Mouse (Mus musculus) liver, embryonic 15.5 days (tissue): ENCODE data around the gene Ftl1. TPM values are rescaled to one million over a fixed set of nuclear protein-coding genes. Genes with fewer than 3 reads are reported as not detected.

Experiments
- ATAC-seq: fragments of 200-750 bp; cut with Nextera tagmentation; 2 replicates; pipeline ENCODE4 v1.8.0; 2017; ENCODE audit warnings: moderate number of reproducible peaks, mild to moderate bottlenecking, moderate library complexity; ENCODE audit not compliant: insufficient read depth
- H3K27ac ChIP-seq: fragments of 300-500 bp; sonication (generic); replicated peaks from 2 replicates; pipeline ENCODE4 v1.5.1; 2015; ENCODE audit warnings: mild to moderate bottlenecking, inconsistent platforms
- H3K27me3 ChIP-seq: fragments of 300-500 bp; sonication (generic); 2 replicates; pipeline ENCODE4 v1.6.1; 2015; ENCODE audit warnings: mild to moderate bottlenecking, inconsistent platforms
- H3K36me3 ChIP-seq: fragments of 300-500 bp; sonication (generic); replicated peaks from 2 replicates; pipeline ENCODE4 v1.6.1; 2015; ENCODE audit warnings: moderate library complexity, mild to moderate bottlenecking, inconsistent platforms
- H3K4me1 ChIP-seq: fragments of 300-500 bp; sonication (generic); replicated peaks from 2 replicates; pipeline ENCODE4 v1.6.1; 2015; ENCODE audit warnings: inconsistent platforms
- H3K4me2 ChIP-seq: fragments of 300-500 bp; sonication (generic); 2 replicates; pipeline ENCODE4 v1.6.1; 2015; ENCODE audit warnings: moderate library complexity, mild to moderate bottlenecking, inconsistent platforms
- H3K4me3 ChIP-seq: fragments of 300-500 bp; sonication (generic); replicated peaks from 2 replicates; pipeline ENCODE4 v1.5.1; 2015; ENCODE audit warnings: mild to moderate bottlenecking, inconsistent platforms
- H3K9ac ChIP-seq: fragments of 300-500 bp; sonication (generic); 2 replicates; pipeline ENCODE4 v1.6.1; 2015; ENCODE audit warnings: moderate library complexity, mild to moderate bottlenecking, inconsistent platforms
- H3K9me3 ChIP-seq: fragments of 300-500 bp; sonication (generic); replicated peaks from 2 replicates; pipeline ENCODE4 v1.6.1; 2016; ENCODE audit warnings: inconsistent platforms
- WGBS: fragments of 180-500 bp; shearing (Covaris S2); methylation state at CpG from one replicate; pipeline ENCODE4 v1.1.7; 2015; ENCODE audit warnings: mixed read lengths; ENCODE audit not compliant: insufficient replicate concordance; 5-methylcytosine and 5-hydroxymethylcytosine counted together
- microRNA-seq: library from miRNA; unstranded; fragments of <30 nt; microRNA quantifications from one replicate; pipeline ENCODE4, GENCODE M21; 2016
- polyA plus RNA-seq: library from polyadenylated mRNA; unstranded; fragments of >200 nt; fragmentation: Nextera tagmentation; extraction: Ambion mirVana; gene quantifications from 2 replicates; pipeline ENCODE4 v1.2.1, GENCODE M21; 2015

Ftl1 gene
- polyA plus RNA-seq, 1 experiment from 2014 or later = 6,104 TPM

DNA sequence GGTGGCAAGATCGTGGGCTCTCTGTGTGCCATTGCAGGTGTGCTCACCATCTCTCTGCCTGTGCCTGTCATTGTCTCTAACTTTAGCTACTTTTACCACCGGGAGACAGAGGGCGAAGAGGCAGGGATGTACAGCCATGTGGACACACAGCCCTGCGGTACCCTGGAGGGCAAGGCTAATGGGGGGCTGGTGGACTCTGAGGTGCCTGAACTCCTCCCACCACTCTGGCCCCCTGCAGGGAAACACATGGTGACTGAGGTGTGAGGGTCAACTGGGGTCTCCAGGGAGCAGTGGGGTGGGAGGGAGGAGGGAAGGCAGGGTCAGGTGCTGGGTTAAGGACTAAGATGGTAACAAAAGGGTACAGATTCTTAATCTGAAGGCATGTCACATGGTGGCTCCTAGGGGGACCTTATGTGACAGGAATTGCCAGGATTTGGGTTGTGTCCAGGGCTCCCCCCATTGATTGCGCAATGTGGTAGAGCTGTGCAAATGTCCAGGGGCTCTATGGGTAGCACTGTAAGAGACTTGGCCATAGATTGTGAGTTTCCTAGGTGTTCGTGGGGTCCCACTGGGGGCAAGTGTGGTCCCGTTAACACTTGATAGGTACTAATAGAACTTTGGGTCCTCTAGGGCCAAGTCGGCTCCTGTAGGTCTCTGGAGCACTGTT, 50.1 kb downstream of the Ftl1 start:
- no peak overlapping the region for H3K4me2 ChIP-seq
- 68% methylated on average over 8 of the region's 8 CpGs for WGBS
- ATAC-seq = no peak

DNA sequence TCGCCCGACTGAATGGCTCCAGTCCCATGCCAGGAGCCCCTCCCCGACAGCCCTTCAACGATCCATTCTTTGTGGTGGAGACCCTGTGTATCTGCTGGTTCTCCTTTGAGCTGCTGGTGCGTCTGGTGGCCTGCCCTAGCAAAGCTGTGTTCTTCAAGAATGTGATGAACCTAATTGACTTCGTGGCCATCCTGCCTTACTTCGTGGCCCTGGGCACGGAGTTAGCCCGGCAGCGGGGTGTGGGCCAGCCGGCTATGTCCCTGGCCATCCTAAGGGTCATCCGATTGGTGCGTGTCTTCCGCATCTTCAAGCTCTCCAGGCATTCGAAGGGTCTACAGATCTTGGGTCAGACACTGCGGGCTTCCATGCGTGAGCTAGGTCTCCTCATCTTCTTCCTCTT, 50.7 kb downstream of the Ftl1 start:
- no peak overlapping the region for H3K9ac ChIP-seq
- H3K4me2 ChIP-seq = no peak overlapping the region
- H3K9me3 ChIP-seq = no peaks in the 10 kb centered on the region
- H3K27me3 ChIP-seq = peaks cover 96% of the 10 kb centered on the region
- no peaks in the 10 kb centered on the region for H3K36me3 ChIP-seq
- H3K4me1 ChIP-seq = peaks cover 27% of the 10 kb centered on the region
- no peak overlapping the region for H3K27ac ChIP-seq
- no peak for ATAC-seq
- H3K4me3 ChIP-seq = no peak overlapping the region
- 75% methylated on average over 17 of the region's 17 CpGs for WGBS

More for the DNA sequence above, 50.1 kb downstream of the Ftl1 start:
- Histone ChIP-seq H3K27ac (no peak overlapping the region), H3K9me3 (no peaks in the 10 kb centered on the region), H3K36me3 (no peaks in the 10 kb centered on the region), H3K4me3 (no peak overlapping the region), H3K27me3 (peaks cover 100% of the 10 kb centered on the region), H3K9ac (no peak overlapping the region), H3K4me1 (peaks cover 33% of the 10 kb centered on the region)

DNA sequence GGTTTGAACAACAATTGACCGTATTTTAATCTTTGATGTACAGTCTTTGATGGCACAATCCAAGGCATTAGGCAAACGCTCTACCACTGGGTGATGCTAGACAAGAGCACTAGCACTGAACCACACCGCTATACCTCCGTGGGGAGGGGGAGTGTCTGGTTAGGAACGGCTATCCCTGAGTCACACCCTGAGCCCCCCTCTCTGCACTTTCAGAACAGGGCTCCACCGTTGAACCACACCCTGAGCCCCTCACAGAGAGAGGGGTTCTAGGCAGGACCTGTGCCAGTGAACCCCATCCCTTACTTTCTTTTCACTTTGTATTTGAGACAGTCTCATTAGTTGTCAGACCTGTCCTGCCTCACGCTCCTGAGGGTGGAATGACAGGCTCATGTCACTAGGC, 51.3 kb downstream of the Ftl1 start:
- Histone ChIP-seq H3K27ac (no peak overlapping the region), H3K4me3 (no peak overlapping the region), H3K9ac (no peak overlapping the region), H3K9me3 (no peaks in the 10 kb centered on the region), H3K4me1 (peaks cover 22% of the 10 kb centered on the region), H3K4me2 (no peak overlapping the region), H3K27me3 (peaks cover 91% of the 10 kb centered on the region), H3K36me3 (no peaks in the 10 kb centered on the region)
- 52% methylated on average over 7 of the region's 7 CpGs for WGBS
- no peak for ATAC-seq

Small RNA genes within 50 kb of the gene (microRNA-seq; reads per million reads assigned to microRNA genes)
- gene Gm22133 = 0.76 reads per million

Other genes starting within 250 kb of the Ftl1 start
- gene Dkkl1, start 247.7 kb downstream of the Ftl1 start, polyA plus RNA-seq = 2.0 and 2.4 TPM in 2 replicates
- gene Tead2, start 244.1 kb downstream of the Ftl1 start, polyA plus RNA-seq = 6.6 and 7.0 TPM in 2 replicates
- gene Cd37, start 220.8 kb downstream of the Ftl1 start, polyA plus RNA-seq = 15.1 and 16.7 TPM in 2 replicates
- gene Slc6a16, start 218.8 kb downstream of the Ftl1 start, polyA plus RNA-seq = not detected in 2 replicates
- gene Slc6a21, start 182.4 kb downstream of the Ftl1 start, polyA plus RNA-seq = not detected in 2 replicates
- gene Trpm4, start 126.1 kb downstream of the Ftl1 start, polyA plus RNA-seq = 1.3 and 1.5 TPM in 2 replicates
- gene Hrc, start 124.6 kb downstream of the Ftl1 start, polyA plus RNA-seq = 0.31 and 0.54 TPM in 2 replicates
- 0.09 and 0.14 TPM in 2 replicates for gene Ppfia3, start 92.9 kb downstream of the Ftl1 start, polyA plus RNA-seq
- not detected in 2 replicates for gene Lin7b, start 89.3 kb downstream of the Ftl1 start, polyA plus RNA-seq
- gene Snrnp70, start 64.1 kb downstream of the Ftl1 start, polyA plus RNA-seq = 77.8 and 86.3 TPM in 2 replicates
- gene Kcna7, start 54.2 kb downstream of the Ftl1 start, polyA plus RNA-seq = not detected in 2 replicates
- gene Ntf5, start 46.2 kb downstream of the Ftl1 start, polyA plus RNA-seq = 0.22 and 0.24 TPM in 2 replicates
- not detected in 2 replicates for gene Lhb, start 39.1 kb downstream of the Ftl1 start, polyA plus RNA-seq
- 6.8 and 7.7 TPM in 2 replicates for gene Gys1, start 25.0 kb downstream of the Ftl1 start, polyA plus RNA-seq
- 67.1 and 74.2 TPM in 2 replicates for gene Ruvbl2, start 21.8 kb downstream of the Ftl1 start, polyA plus RNA-seq
- 70.3 and 71.4 TPM in 2 replicates for gene Bax, start 7.0 kb upstream of the Ftl1 start, polyA plus RNA-seq
- gene Tulp2, start 22.0 kb upstream of the Ftl1 start, polyA plus RNA-seq = 0.58 and 0.62 TPM in 2 replicates
- not detected in 2 replicates for gene Gm45808, start 26.9 kb upstream of the Ftl1 start, polyA plus RNA-seq
- gene Dhdh, start 28.9 kb upstream of the Ftl1 start, polyA plus RNA-seq = 2.4 and 2.5 TPM in 2 replicates
- gene Nucb1, start 50.5 kb upstream of the Ftl1 start, polyA plus RNA-seq = 118 and 131 TPM in 2 replicates
- 280 and 325 TPM in 2 replicates for gene Ppp1r15a, start 66.4 kb upstream of the Ftl1 start, polyA plus RNA-seq
- gene Plekha4, start 66.4 kb upstream of the Ftl1 start, polyA plus RNA-seq = 0.66 and 0.75 TPM in 2 replicates
- gene Hsd17b14, start 95.0 kb upstream of the Ftl1 start, polyA plus RNA-seq = 1.9 and 2.2 TPM in 2 replicates
- gene Bcat2, start 110.3 kb upstream of the Ftl1 start, polyA plus RNA-seq = 46.3 and 48.5 TPM in 2 replicates
- not detected in 2 replicates for gene Fgf21, start 155.6 kb upstream of the Ftl1 start, polyA plus RNA-seq
- gene Fut1, start 157.4 kb upstream of the Ftl1 start, polyA plus RNA-seq = not detected in 2 replicates
- 0.06 and 0.10 TPM in 2 replicates for gene Izumo1, start 161.9 kb upstream of the Ftl1 start, polyA plus RNA-seq
- gene Rasip1, start 167.6 kb upstream of the Ftl1 start, polyA plus RNA-seq = 2.8 and 3.8 TPM in 2 replicates
- 0.91 and 1.2 TPM in 2 replicates for gene Mamstr, start 180.1 kb upstream of the Ftl1 start, polyA plus RNA-seq
- 0.06 TPM in 1 of 2 replicates, not detected in the other for gene Fut2, start 206.5 kb upstream of the Ftl1 start, polyA plus RNA-seq
- not detected in 2 replicates for gene Ntn5, start 224.1 kb upstream of the Ftl1 start, polyA plus RNA-seq
- 0.05 and 0.06 TPM in 2 replicates for gene Sec1, start 234.5 kb upstream of the Ftl1 start, polyA plus RNA-seq
- gene Car11, start 240.0 kb upstream of the Ftl1 start, polyA plus RNA-seq = 0.26 and 0.44 TPM in 2 replicates
- gene Dbp, start 245.2 kb upstream of the Ftl1 start, polyA plus RNA-seq = 0.46 and 0.85 TPM in 2 replicates